Mouse (Mus musculus): ENCODE data around the gene Selenos.

- TF ChIP-seq CTCF (IDR thresholded peaks at IDR 0.05; ENCODE audit: extremely low read depth, insufficient read depth, low read length): no peak
- no peak for TF ChIP-seq POLR2A (IDR thresholded peaks at IDR 0.05; ENCODE audit: extremely low read depth, insufficient read depth, low read length)
These were observed 42.6 kb upstream of the Selenos start for GRCm38 (mm10) chr7:66036809-66037208.
